Mouse (Mus musculus): ENCODE results near the gene Iqcg. TPM values are rescaled to one million over a fixed set of nuclear protein-coding genes. Genes with fewer than 3 reads are reported as not detected.

The Iqcg gene
- total and polyA plus RNA-seq, 3 experiments = 3.4 to 21.8 (median 7.3) TPM

GRCm38 (mm10) chr16:33062024-33062681, 6.1 kb upstream of the Iqcg start, which contains the start of gene Lmln (continued):
- TF ChIP-seq TBP (conservative IDR thresholded peaks at IDR 0.05; ENCODE audit: low read depth, low read length) (0 out of 2 replicates have a peak, but pooled peaks have one; percentile 47), KAT2A (IDR thresholded peaks at IDR 0.05; ENCODE audit: insufficient replicate concordance, low read length) (0 out of 2 replicates have a peak, but pooled peaks have one; percentile 41), MXI1 (IDR thresholded peaks at IDR 0.05; ENCODE audit: low read depth, low read length) (peak; percentile 88), ZMIZ1 (IDR thresholded peaks at IDR 0.05; ENCODE audit: low read depth, low read length) (peak; percentile 93), USF2 (conservative IDR thresholded peaks at IDR 0.05; ENCODE audit: low read depth, low read length) (peak; percentile 80), NRF1 (IDR thresholded peaks at IDR 0.05; ENCODE audit: low read depth, low read length) (peak; percentile 69), POLR2A (IDR thresholded peaks at IDR 0.05; ENCODE audit: low read depth, low read length) (peak; percentile 91), CHD2 (IDR thresholded peaks at IDR 0.05; ENCODE audit: low read length) (peak; percentile 81; the same call in 1 of the 2 replicates), SIN3A (IDR thresholded peaks at IDR 0.05; ENCODE audit: low read length) (peak; percentile 76; the same call in 1 of the 2 replicates), RCOR1 (conservative IDR thresholded peaks at IDR 0.05; ENCODE audit: low read depth, low read length) (no peak; the same call in 1 of the 2 replicates), E2F4 (IDR thresholded peaks at IDR 0.05; ENCODE audit: insufficient replicate concordance, low read depth, low read length) (no peak)

GRCm38 (mm10) chr16:33061400-33061799, 5.4 kb upstream of the Iqcg start:
- peak overlapping the region; percentile 51; the same call in 1 of the 2 replicates for H3K27ac ChIP-seq (ENCODE audit: insufficient read depth, low read depth)

More at GRCm38 (mm10) chr16:33061400-33061799, 5.4 kb upstream of the Iqcg start:
- dilution Hi-C loops (cut with MboI; ENCODE audit: extremely low pct_ligation_motif_present, extremely low pct_unique_long_range_greater_than_20kb, low sequenced_read_pairs) = no loop called here
- H3K9me3 ChIP-seq (replicated peaks; ENCODE audit: low read length) = no peaks in the 10 kb centered on the region
- H3K79me2 ChIP-seq (replicated peaks; ENCODE audit: control insufficient read depth, extremely low read depth, insufficient read depth, poor library complexity, severe bottlenecking) = peaks cover 33% of the 10 kb centered on the region
- no peak for DNase-seq (ENCODE audit: extremely low read depth)
- H3K4me3 ChIP-seq (replicated peaks in 1 of 3; ENCODE audit: low read depth in 2 of 3, low read length in 2 of 3, poor library complexity in 1 of 3) = peak overlapping the region in 1 of 3 experiments; percentile 63
- H3K4me2 ChIP-seq (ENCODE audit: insufficient read depth, low read depth, poor library complexity, severe bottlenecking) = peak overlapping the region; percentile 57
- TF ChIP-seq MAX (IDR thresholded peaks at IDR 0.05; ENCODE audit: low read length) = 0 out of 2 replicates have a peak, but pooled peaks have one; percentile 28
- TF ChIP-seq UBTF (IDR thresholded peaks at IDR 0.05; ENCODE audit: low read depth, low read length) = no peak; the same call in 1 of the 2 replicates
- peak; percentile 89; the same call in 1 of the 2 replicates for TF ChIP-seq RCOR1 (conservative IDR thresholded peaks at IDR 0.05; ENCODE audit: low read depth, low read length)
- TF ChIP-seq ZC3H11A (IDR thresholded peaks at IDR 0.05; ENCODE audit: low read depth, low read length) = no peak
- TF ChIP-seq MAZ (IDR thresholded peaks at IDR 0.05; ENCODE audit: low read depth, low read length) = 0 out of 2 replicates have a peak, but pooled peaks have one; percentile 48
- no peak for TF ChIP-seq NRF1 (IDR thresholded peaks at IDR 0.05; ENCODE audit: low read depth, low read length)
- TF ChIP-seq JUND (conservative IDR thresholded peaks at IDR 0.05; ENCODE audit: low read depth, low read length) = no peak
- TF ChIP-seq ETS1 (conservative IDR thresholded peaks at IDR 0.05; ENCODE audit: low read depth, low read length) = 0 out of 2 replicates have a peak, but pooled peaks have one; percentile 22
- peak; percentile 29; the same call in 1 of the 2 replicates for TF ChIP-seq MYC (IDR thresholded peaks at IDR 0.05; ENCODE audit: low read depth, low read length)
- TF ChIP-seq SIN3A (IDR thresholded peaks at IDR 0.05; ENCODE audit: low read length) = peak; percentile 56; the same call in 1 of the 2 replicates
- TF ChIP-seq IRF4 (IDR thresholded peaks at IDR 0.05; ENCODE audit: low read depth, low read length) = peak; percentile 10; the same call in 1 of the 2 replicates
- TF ChIP-seq HCFC1 (IDR thresholded peaks at IDR 0.05; ENCODE audit: low read depth, low read length) = peak; percentile 14; the same call in 1 of the 2 replicates
- peak; percentile 85 for TF ChIP-seq ZNF384 (IDR thresholded peaks at IDR 0.05; ENCODE audit: low read depth, low read length)
- TF ChIP-seq MAFK (IDR thresholded peaks at IDR 0.05; ENCODE audit: insufficient replicate concordance, low read length) = 0 out of 2 replicates have a peak, but pooled peaks have one; percentile 31
- TF ChIP-seq BHLHE40 (IDR thresholded peaks at IDR 0.05; ENCODE audit: low read depth, low read length) = 0 out of 2 replicates have a peak, but pooled peaks have one; percentile 12
- TF ChIP-seq CHD1 (IDR thresholded peaks at IDR 0.05; ENCODE audit: low read depth, low read length) = peak; percentile 91
- TF ChIP-seq CHD2 (IDR thresholded peaks at IDR 0.05; ENCODE audit: low read length) = no peak
- in situ Hi-C loops (cut with MboI; ENCODE audit: low pct_ligation_motif_present, low pct_unique_long_range_greater_than_20kb, low sequenced_read_pairs) = no loop called here
- no peaks in the 10 kb centered on the region for H3K27me3 ChIP-seq (replicated peaks)
- 0 out of 2 replicates have a peak overlapping the region, but pooled peaks have one; percentile 36 for H3K9ac ChIP-seq (ENCODE audit: insufficient read depth, low read depth)
- peaks cover 8 to 55% of the 10 kb centered on the region in 2 experiments for H3K4me1 ChIP-seq (ENCODE audit: control insufficient read depth in 1 of 2, insufficient read depth in 2 of 2)
- H3K36me3 ChIP-seq (replicated peaks in 1 of 2; ENCODE audit: control insufficient read depth in 1 of 2, insufficient read depth in 1 of 2, low read length in 1 of 2) = peaks cover 28 to 41% of the 10 kb centered on the region in 2 experiments
